Mouse (Mus musculus): ENCODE results near the gene Sdsl.

DNA sequence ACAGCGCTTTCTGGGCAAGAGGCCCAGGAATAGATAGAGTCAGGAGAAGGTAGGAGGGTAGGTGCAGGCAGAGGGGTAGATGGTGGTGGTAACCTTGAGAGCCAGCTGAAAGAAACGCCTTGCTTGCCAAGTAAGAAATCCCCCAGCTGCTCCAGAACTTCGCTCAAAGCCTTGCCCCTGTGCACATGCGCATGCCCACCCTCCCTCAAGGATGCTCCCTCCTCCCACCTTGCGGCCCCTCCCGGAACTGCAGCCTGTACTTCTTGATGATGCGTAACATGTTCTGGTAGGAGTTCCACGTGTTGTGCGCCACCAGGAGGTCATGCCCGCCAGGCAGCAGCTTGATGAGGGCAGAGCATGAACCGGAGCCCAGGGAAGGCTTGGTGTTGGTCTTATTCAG, 19.8 kb upstream of the Sdsl start:
- no peak; the same call in 1 of the 2 replicates for TF ChIP-seq CTCF (conservative IDR thresholded peaks at IDR 0.05; ENCODE audit: insufficient read depth, insufficient read length, low read depth, low read length)
- TF ChIP-seq POLR2A (IDR thresholded peaks at IDR 0.05; ENCODE audit: low read depth, low read length), result no peak

Data from kidney, adult 2 months (tissue).